Mouse (Mus musculus): ENCODE measurements around the gene Fam222b. TPM values are rescaled to one million over a fixed set of nuclear protein-coding genes. Genes with fewer than 3 reads are reported as not detected.

The Fam222b gene
- polyA plus RNA-seq, 1 experiment from 2014 or later: 30.7 TPM

DNA sequence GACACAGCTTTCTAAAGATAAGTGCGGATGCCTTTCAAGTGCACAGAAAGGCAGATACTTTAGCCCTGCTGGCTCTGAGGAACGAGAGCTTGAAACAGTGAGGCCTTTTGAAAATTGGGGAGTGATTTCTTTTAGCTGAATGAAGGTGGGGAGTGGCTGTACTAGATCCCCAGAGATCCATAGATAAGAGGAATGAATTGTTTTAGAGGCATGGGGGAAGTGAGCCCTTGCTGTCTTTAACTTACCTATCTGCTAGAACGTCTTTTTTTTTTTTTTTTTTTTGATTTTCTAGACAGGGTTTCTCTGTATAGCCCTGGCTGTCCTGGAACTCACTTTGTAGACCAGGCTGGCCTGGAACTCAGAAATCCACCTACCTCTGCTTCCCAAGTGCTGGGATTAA is 2.6 kb downstream of the Fam222b start:
- H3K9me3 ChIP-seq: no peaks in the 10 kb centered on the region
- no peak for ATAC-seq
- peaks cover 33% of the 10 kb centered on the region for H3K4me1 ChIP-seq (replicated peaks)
- no peaks in the 10 kb centered on the region for H3K36me3 ChIP-seq
- H3K27ac ChIP-seq: 0 out of 2 replicates have a peak overlapping the region, but pooled peaks have one; percentile 6
- peak overlapping the region; percentile 46 for H3K4me2 ChIP-seq (replicated peaks)
- no peaks in the 10 kb centered on the region for H3K27me3 ChIP-seq
- 57% methylated on average over 3 of the region's 3 CpGs for WGBS
- H3K4me3 ChIP-seq (replicated peaks): peak overlapping the region; percentile 24
- peak overlapping the region; percentile 61 for H3K9ac ChIP-seq (replicated peaks)

- no peak overlapping the region for H3K4me3 ChIP-seq (replicated peaks)
- H3K4me2 ChIP-seq (replicated peaks): no peak overlapping the region
- H3K9ac ChIP-seq (replicated peaks): no peak overlapping the region
- 91% methylated on average over 11 of the region's 11 CpGs for WGBS
- no peaks in the 10 kb centered on the region for H3K27me3 ChIP-seq
- no peaks in the 10 kb centered on the region for H3K36me3 ChIP-seq
- H3K9me3 ChIP-seq: no peaks in the 10 kb centered on the region
- H3K4me1 ChIP-seq (replicated peaks): peaks cover 25% of the 10 kb centered on the region
- ATAC-seq: no peak
- H3K27ac ChIP-seq: no peak overlapping the region
These were observed 6.3 kb downstream of the Fam222b start for GRCm38 (mm10) chr11:78100746-78101145.

DNA sequence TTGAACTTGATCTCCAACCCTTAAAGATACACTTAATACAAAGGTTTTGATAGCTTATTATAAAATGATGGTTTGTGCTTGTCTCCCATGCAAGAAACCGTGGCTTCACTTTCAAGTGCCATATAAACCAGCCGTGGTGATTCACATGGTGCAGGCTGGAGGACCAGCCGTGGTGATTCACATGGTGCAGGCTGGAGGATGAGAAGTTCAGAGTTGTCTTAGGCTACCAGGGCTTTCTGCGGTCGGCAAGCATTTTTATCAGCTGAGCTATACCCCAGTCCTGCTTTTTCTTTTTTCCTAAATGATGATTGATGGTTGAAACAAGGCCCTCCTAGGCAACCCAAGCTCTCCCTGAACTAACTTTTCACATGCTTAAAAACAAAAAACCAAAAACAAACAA is 7.7 kb downstream of the Fam222b start:
- ATAC-seq: no peak

DNA sequence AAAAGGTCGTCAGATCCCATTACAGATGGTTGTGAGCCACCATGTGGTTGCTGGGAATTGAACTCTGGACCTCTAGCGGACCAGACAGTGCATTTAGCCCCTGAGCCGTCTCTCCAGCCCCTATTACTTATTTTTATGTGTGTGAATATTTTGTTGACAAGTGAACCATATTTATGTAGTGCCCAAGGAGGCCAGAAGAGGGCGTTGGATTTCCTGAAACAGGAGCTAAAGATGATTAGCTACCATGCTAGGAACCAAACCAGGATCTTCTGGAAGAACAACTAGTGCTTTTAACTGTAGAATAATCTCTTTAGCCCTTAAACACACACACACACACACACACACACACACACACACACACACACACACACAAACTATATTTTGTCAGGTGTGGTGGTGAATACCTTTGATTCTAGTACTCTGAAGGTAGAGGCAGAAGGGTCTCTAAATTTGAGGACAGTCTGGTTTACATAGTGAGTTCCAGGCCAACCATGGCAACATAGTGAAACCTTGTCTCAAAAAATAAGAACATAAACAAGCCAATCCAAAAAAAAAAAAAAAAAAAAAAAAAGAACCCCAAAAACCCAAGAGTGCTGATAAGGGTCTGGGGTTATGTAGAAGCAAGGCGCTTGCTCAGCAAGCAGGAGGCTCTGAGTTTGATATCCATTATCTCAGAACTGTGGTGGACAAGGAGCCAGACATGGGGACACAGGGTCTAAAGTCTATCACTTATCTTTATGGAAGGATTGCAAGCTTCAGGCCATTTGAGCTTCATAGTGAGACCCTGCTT is 8.7 kb downstream of the Fam222b start:
- no peak overlapping the region for H3K27ac ChIP-seq
- no peak overlapping the region for H3K9ac ChIP-seq (replicated peaks)
- no peaks in the 10 kb centered on the region for H3K27me3 ChIP-seq
- WGBS: 70% methylated on average over 5 of the region's 5 CpGs
- H3K4me1 ChIP-seq (replicated peaks): peaks cover 3% of the 10 kb centered on the region; the same call in 1 of the 2 replicates
- no peaks in the 10 kb centered on the region for H3K9me3 ChIP-seq
- no peak overlapping the region for H3K4me2 ChIP-seq (replicated peaks)
- H3K4me3 ChIP-seq (replicated peaks): no peak overlapping the region
- peaks cover 12% of the 10 kb centered on the region; the same call in 1 of the 2 replicates for H3K36me3 ChIP-seq
- ATAC-seq: no peak

More for the DNA sequence above, 7.7 kb downstream of the Fam222b start:
- Histone ChIP-seq H3K27ac (no peak overlapping the region), H3K27me3 (no peaks in the 10 kb centered on the region), H3K9ac (replicated peaks) (no peak overlapping the region), H3K4me3 (replicated peaks) (no peak overlapping the region), H3K4me1 (replicated peaks) (peaks cover 12% of the 10 kb centered on the region), H3K36me3 (peaks cover 5% of the 10 kb centered on the region; the same call in 1 of the 2 replicates), H3K4me2 (replicated peaks) (no peak overlapping the region), H3K9me3 (no peaks in the 10 kb centered on the region)
- WGBS: 86% methylated on average over 5 of the region's 5 CpGs

GRCm38 (mm10) chr11:78104501-78104900 is 10.0 kb downstream of the Fam222b start:
- Histone ChIP-seq H3K9me3 (no peaks in the 10 kb centered on the region), H3K9ac (replicated peaks) (no peak overlapping the region), H3K27ac (no peak overlapping the region), H3K27me3 (no peaks in the 10 kb centered on the region), H3K4me3 (replicated peaks) (no peak overlapping the region), H3K36me3 (peaks cover 12% of the 10 kb centered on the region; the same call in 1 of the 2 replicates), H3K4me2 (replicated peaks) (no peak overlapping the region), H3K4me1 (replicated peaks) (no peaks in the 10 kb centered on the region)
- no peak for ATAC-seq
- 97% methylated on average over 5 of the region's 5 CpGs for WGBS

DNA sequence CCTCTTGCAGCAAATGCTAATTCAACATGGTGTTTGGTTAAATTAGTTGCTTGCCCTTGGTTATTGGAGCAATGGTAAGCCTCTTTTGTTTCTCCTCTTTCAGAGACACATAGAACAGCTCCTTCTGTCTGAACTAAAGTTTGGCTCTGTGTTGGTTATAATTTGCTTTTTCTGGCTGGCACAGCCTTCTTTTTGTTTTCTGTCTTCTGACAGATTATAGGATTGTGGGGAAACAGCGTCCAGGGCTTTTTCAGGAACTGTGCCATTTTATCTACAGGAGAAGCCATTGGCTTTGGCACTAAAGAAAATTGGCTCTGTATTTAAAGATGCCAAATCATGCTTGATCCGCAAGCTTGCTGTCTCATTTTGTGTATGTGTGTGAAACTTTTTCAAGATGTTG is 19.2 kb downstream of the Fam222b start:
- no peaks in the 10 kb centered on the region for H3K27me3 ChIP-seq
- no peaks in the 10 kb centered on the region for H3K36me3 ChIP-seq
- H3K9ac ChIP-seq (replicated peaks): no peak overlapping the region
- H3K4me1 ChIP-seq (replicated peaks): peaks cover 44% of the 10 kb centered on the region
- no peaks in the 10 kb centered on the region for H3K9me3 ChIP-seq
- H3K4me3 ChIP-seq (replicated peaks): no peak overlapping the region
- no peak overlapping the region for H3K4me2 ChIP-seq (replicated peaks)
- peak overlapping the region; percentile 51 for H3K27ac ChIP-seq
- WGBS: 64% methylated on average over 2 of the region's 2 CpGs
- no peak for ATAC-seq

GRCm38 (mm10) chr11:78114676-78115366 is 20.4 kb downstream of the Fam222b start:
- 10% methylated on average over 19 of the region's 19 CpGs for WGBS

GRCm38 (mm10) chr11:78115367-78116145 is 21.1 kb downstream of the Fam222b start:
- 1% methylated on average over 37 of the region's 37 CpGs for WGBS
- Histone ChIP-seq H3K4me1 (replicated peaks) (peaks cover 64% of the 10 kb centered on the region), H3K4me2 (replicated peaks) (peak overlapping the region; percentile 67), H3K27ac (peak overlapping the region; percentile 94), H3K4me3 (replicated peaks) (peak overlapping the region; percentile 69), H3K36me3 (peaks cover 2% of the 10 kb centered on the region; the same call in 1 of the 2 replicates), H3K27me3 (no peaks in the 10 kb centered on the region), H3K9ac (replicated peaks) (peak overlapping the region; percentile 80), H3K9me3 (no peaks in the 10 kb centered on the region)
- peak; percentile 100 for ATAC-seq

More at GRCm38 (mm10) chr11:78114676-78115366, 20.4 kb downstream of the Fam222b start:
- peaks cover 56% of the 10 kb centered on the region for H3K4me1 ChIP-seq (replicated peaks)
- H3K9me3 ChIP-seq: no peaks in the 10 kb centered on the region
- peak overlapping the region; percentile 80 for H3K9ac ChIP-seq (replicated peaks)
- peak overlapping the region; percentile 67 for H3K4me2 ChIP-seq (replicated peaks)
- peak overlapping the region; percentile 69 for H3K4me3 ChIP-seq (replicated peaks)
- H3K36me3 ChIP-seq: peaks cover under 1% of the 10 kb centered on the region; the same call in 1 of the 2 replicates
- H3K27me3 ChIP-seq: no peaks in the 10 kb centered on the region
- peak overlapping the region; percentile 94 for H3K27ac ChIP-seq
- no peak for ATAC-seq

- peak overlapping the region; percentile 69 for H3K4me3 ChIP-seq (replicated peaks)
- H3K27me3 ChIP-seq: no peaks in the 10 kb centered on the region
- peak overlapping the region; percentile 94 for H3K27ac ChIP-seq
- H3K9ac ChIP-seq (replicated peaks): peak overlapping the region; percentile 80
- H3K9me3 ChIP-seq: no peaks in the 10 kb centered on the region
- ATAC-seq: no peak
- 7% methylated on average over 5 of the region's 5 CpGs for WGBS
- peaks cover 69% of the 10 kb centered on the region for H3K4me1 ChIP-seq (replicated peaks)
- H3K36me3 ChIP-seq: peaks cover 2% of the 10 kb centered on the region; the same call in 1 of the 2 replicates
- peak overlapping the region; percentile 67 for H3K4me2 ChIP-seq (replicated peaks)
These were observed 21.6 kb downstream of the Fam222b start for GRCm38 (mm10) chr11:78116146-78116410.

- no peaks in the 10 kb centered on the region for H3K27me3 ChIP-seq
- no peak overlapping the region for H3K27ac ChIP-seq
- H3K4me1 ChIP-seq (replicated peaks): peaks cover 70% of the 10 kb centered on the region
These were observed 24.0 kb downstream of the Fam222b start for GRCm38 (mm10) chr11:78118467-78118866.

GRCm38 (mm10) chr11:78119898-78120297 is 25.4 kb downstream of the Fam222b start:
- H3K4me3 ChIP-seq (replicated peaks): no peak overlapping the region
- ATAC-seq: no peak
- no peaks in the 10 kb centered on the region for H3K9me3 ChIP-seq
- WGBS: 80% methylated on average over 8 of the region's 8 CpGs
- peaks cover 7% of the 10 kb centered on the region; the same call in 1 of the 2 replicates for H3K36me3 ChIP-seq
- no peak overlapping the region for H3K27ac ChIP-seq
- H3K4me2 ChIP-seq (replicated peaks): no peak overlapping the region
- no peak overlapping the region for H3K9ac ChIP-seq (replicated peaks)
- no peaks in the 10 kb centered on the region for H3K27me3 ChIP-seq
- peaks cover 57% of the 10 kb centered on the region for H3K4me1 ChIP-seq (replicated peaks)

More at GRCm38 (mm10) chr11:78118467-78118866, 24.0 kb downstream of the Fam222b start:
- H3K4me3 ChIP-seq (replicated peaks): no peak overlapping the region
- H3K9me3 ChIP-seq: no peaks in the 10 kb centered on the region
- no peak overlapping the region for H3K4me2 ChIP-seq (replicated peaks)
- ATAC-seq: no peak
- no peak overlapping the region for H3K9ac ChIP-seq (replicated peaks)
- peaks cover 7% of the 10 kb centered on the region; the same call in 1 of the 2 replicates for H3K36me3 ChIP-seq
